Comparison of ENCODE assay signal across 8 mouse cellular contexts in the genomic region with DNA sequence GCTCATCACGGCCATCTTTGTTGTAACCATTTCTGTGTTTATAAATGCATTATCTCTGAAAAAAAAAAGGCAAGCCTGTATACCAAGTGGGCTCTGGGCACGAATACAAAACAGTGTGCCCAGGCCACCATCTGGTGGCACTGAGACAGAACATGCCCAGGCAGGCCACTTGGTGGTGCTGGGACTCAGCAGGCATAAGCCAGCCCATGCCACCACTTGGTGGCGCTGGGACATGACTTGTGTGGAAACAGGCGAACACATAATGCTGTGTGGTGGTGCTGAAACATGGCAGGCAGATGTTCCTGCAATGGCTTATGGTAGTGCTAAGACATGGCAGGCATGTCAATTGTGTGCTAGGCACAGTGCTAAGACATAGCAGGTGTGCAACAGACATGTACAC. TPM values are rescaled to one million over a fixed set of nuclear protein-coding genes. Genes with fewer than 3 reads are reported as not detected.
DNase-seq lines count a peak whose midpoint lies in the region; ATAC-seq and TF ChIP-seq lines count a peak whose summit lies in the region.

No protein-coding gene starts in this region.

- H3K9me3 ChIP-seq in embryonic facial prominence, embryonic 15.5 days (replicated peaks), result no peaks in the 10 kb centered on the region
- H3K9me3 ChIP-seq in embryonic facial prominence, embryonic 10.5 days, result no peaks in the 10 kb centered on the region
- H3K9me3 ChIP-seq in forebrain, embryonic 13.5 days (replicated peaks), result no peaks in the 10 kb centered on the region
- H3K9me3 ChIP-seq in liver, postnatal 0 days (ENCODE audit: low read length), result no peaks in the 10 kb centered on the region

- H3K4me1 ChIP-seq in embryonic facial prominence, embryonic 15.5 days, result no peaks in the 10 kb centered on the region
- no peaks in the 10 kb centered on the region for H3K4me1 ChIP-seq in embryonic facial prominence, embryonic 10.5 days
- no peaks in the 10 kb centered on the region for H3K4me1 ChIP-seq in forebrain, embryonic 13.5 days
- H3K4me1 ChIP-seq in liver, postnatal 0 days (ENCODE audit: insufficient read depth), result no peaks in the 10 kb centered on the region

- no peaks in the 10 kb centered on the region for H3K27me3 ChIP-seq in embryonic facial prominence, embryonic 15.5 days
- no peaks in the 10 kb centered on the region for H3K27me3 ChIP-seq in embryonic facial prominence, embryonic 10.5 days (replicated peaks; ENCODE audit: low read depth, poor library complexity, severe bottlenecking)
- H3K27me3 ChIP-seq in forebrain, embryonic 13.5 days, result no peaks in the 10 kb centered on the region
- H3K27me3 ChIP-seq in liver, postnatal 0 days (ENCODE audit: insufficient read depth, low read length), result no peaks in the 10 kb centered on the region

- no peak overlapping the region for H3K9ac ChIP-seq in embryonic facial prominence, embryonic 15.5 days
- H3K9ac ChIP-seq in forebrain, embryonic 13.5 days, result no peak overlapping the region
- no peak overlapping the region for H3K9ac ChIP-seq in liver, postnatal 0 days (replicated peaks)

- H3K4me2 ChIP-seq in embryonic facial prominence, embryonic 15.5 days (replicated peaks), result no peak overlapping the region
- no peak overlapping the region for H3K4me2 ChIP-seq in forebrain, embryonic 13.5 days
- no peak overlapping the region for H3K4me2 ChIP-seq in liver, postnatal 0 days (ENCODE audit: low read depth, low read length)

- 79% methylated on average over 4 of the region's 4 CpGs for WGBS in embryonic facial prominence, embryonic 15.5 days
- WGBS in embryonic facial prominence, embryonic 10.5 days, result 79% methylated on average over 4 of the region's 4 CpGs
- WGBS in forebrain, embryonic 13.5 days, result 73% methylated on average over 4 of the region's 4 CpGs
- 63% methylated on average over 4 of the region's 4 CpGs for WGBS in liver, postnatal 0 days (ENCODE audit: insufficient replicate concordance)

- no peak for DNase-seq in embryonic facial prominence, embryonic 10.5 days (ENCODE audit: low spot score)
- DNase-seq in CD4-positive, CD25-positive, alpha-beta regulatory T cell, adult 2 months (ENCODE audit: low read depth, low spot score), result peak; percentile 69
- peak; percentile 27 for DNase-seq in liver, postnatal 0 days
- peak; percentile 10 to 16 for DNase-seq in thymus, postnatal 10 days (ENCODE audit: low spot score in 2 of 2)
- DNase-seq in gastrocnemius, postnatal 10 days, result no peak
- DNase-seq in right cerebral cortex, postnatal 25 days, result no peak

- ATAC-seq in embryonic facial prominence, embryonic 15.5 days (ENCODE audit: insufficient number of reproducible peaks, low FRiP score, low TSS enrichment, low read depth), result peak; percentile 6; the same call in 1 of the 2 replicates
- peak; percentile 16; the same call in 1 of the 2 replicates for ATAC-seq in forebrain, embryonic 13.5 days
- no peak for ATAC-seq in liver, postnatal 0 days

- peak; percentile 52 for TF ChIP-seq CTCF in liver, postnatal 0 days (IDR thresholded peaks at IDR 0.05; ENCODE audit: low read depth)

- no peaks in the 10 kb centered on the region for H3K36me3 ChIP-seq in embryonic facial prominence, embryonic 15.5 days
- H3K36me3 ChIP-seq in embryonic facial prominence, embryonic 10.5 days (replicated peaks), result no peaks in the 10 kb centered on the region
- no peaks in the 10 kb centered on the region for H3K36me3 ChIP-seq in forebrain, embryonic 13.5 days (ENCODE audit: poor library complexity, severe bottlenecking)
- no peaks in the 10 kb centered on the region for H3K36me3 ChIP-seq in liver, postnatal 0 days (replicated peaks; ENCODE audit: insufficient read depth, low read length)

- H3K4me3 ChIP-seq in embryonic facial prominence, embryonic 15.5 days (replicated peaks), result no peak overlapping the region
- H3K4me3 ChIP-seq in embryonic facial prominence, embryonic 10.5 days, result no peak overlapping the region
- no peak overlapping the region for H3K4me3 ChIP-seq in forebrain, embryonic 13.5 days
- H3K4me3 ChIP-seq in liver, postnatal 0 days (ENCODE audit: low read depth, low read length), result no peak overlapping the region

- no peak overlapping the region for H3K27ac ChIP-seq in embryonic facial prominence, embryonic 15.5 days (replicated peaks)
- no peak overlapping the region for H3K27ac ChIP-seq in embryonic facial prominence, embryonic 10.5 days (replicated peaks)
- no peak overlapping the region for H3K27ac ChIP-seq in forebrain, embryonic 13.5 days
- no peak overlapping the region for H3K27ac ChIP-seq in liver, postnatal 0 days (ENCODE audit: low read depth)

- TF ChIP-seq EP300 in liver, postnatal 0 days (IDR thresholded peaks at IDR 0.05; ENCODE audit: low read depth), result no peak

RNA-seq across cellular contexts. Expression of gene Kdm4c, which starts 11.3 kb away (rescaled TPM):
- 15.5 and 16.6 TPM in 2 replicates for polyA plus RNA-seq in embryonic facial prominence, embryonic 15.5 days (2015; fragmentation: Nextera tagmentation; extraction: Ambion mirVana)
- polyA plus RNA-seq in embryonic facial prominence, embryonic 10.5 days (2016; fragmentation: Nextera tagmentation; extraction: Ambion mirVana), result 10.5 and 11.0 TPM in 2 replicates
- polyA plus RNA-seq in forebrain, embryonic 13.5 days (2015; fragmentation: Nextera tagmentation; extraction: Ambion mirVana), result 13.9 and 15.1 TPM in 2 replicates
- polyA plus RNA-seq in liver, postnatal 0 days (2015; fragmentation: Nextera tagmentation; extraction: Ambion mirVana), result 2.2 and 3.2 TPM in 2 replicates
- total RNA-seq in gastrocnemius, postnatal 10 days (2021), result 10 to 100 TPM; 12.9 to 16.1 TPM

Comparison
In these comparisons a context has a peak if more than half of its experiments do, and no peak if none do; other contexts are left out.
1. DNase-seq: peak in CD4-positive, CD25-positive, alpha-beta regulatory T cell, adult 2 months (single experiment), liver, postnatal 0 days (single experiment) and thymus, postnatal 10 days (2 of 2); none in embryonic facial prominence, embryonic 10.5 days (single experiment), gastrocnemius, postnatal 10 days (single experiment) and right cerebral cortex, postnatal 25 days (single experiment).